Mouse (Mus musculus): ENCODE measurements around the gene Cd47.

DNA sequence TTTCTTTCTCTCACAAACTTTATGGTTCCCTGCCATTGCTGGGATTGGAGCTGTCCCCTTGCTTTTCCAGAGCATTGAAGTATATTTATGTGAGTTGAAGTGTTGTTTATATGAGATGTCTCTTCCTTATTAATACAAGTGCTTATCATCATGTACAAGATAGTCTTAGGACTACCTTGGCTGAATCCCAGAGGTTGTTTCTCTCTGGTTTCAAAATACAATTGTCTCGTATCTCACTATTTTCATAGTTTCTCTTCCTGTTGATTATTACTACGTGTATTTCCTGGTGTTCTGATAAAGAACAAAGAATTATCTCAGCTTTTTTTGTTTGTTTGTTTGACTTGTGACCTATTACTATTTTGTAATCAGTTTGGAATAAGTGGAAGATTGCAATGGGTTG lies 73.6 kb downstream of the Cd47 start:
- TF ChIP-seq POLR2A (IDR thresholded peaks at IDR 0.05; ENCODE audit: insufficient read depth, low read depth, low read length), result no peak
- no peak for TF ChIP-seq CTCF (IDR thresholded peaks at IDR 0.05)
- TF ChIP-seq EP300 (IDR thresholded peaks at IDR 0.05; ENCODE audit: insufficient read depth, low read depth, low read length), result no peak
